Comparison of ENCODE assay signal across 8 mouse cellular contexts in the genomic region with DNA sequence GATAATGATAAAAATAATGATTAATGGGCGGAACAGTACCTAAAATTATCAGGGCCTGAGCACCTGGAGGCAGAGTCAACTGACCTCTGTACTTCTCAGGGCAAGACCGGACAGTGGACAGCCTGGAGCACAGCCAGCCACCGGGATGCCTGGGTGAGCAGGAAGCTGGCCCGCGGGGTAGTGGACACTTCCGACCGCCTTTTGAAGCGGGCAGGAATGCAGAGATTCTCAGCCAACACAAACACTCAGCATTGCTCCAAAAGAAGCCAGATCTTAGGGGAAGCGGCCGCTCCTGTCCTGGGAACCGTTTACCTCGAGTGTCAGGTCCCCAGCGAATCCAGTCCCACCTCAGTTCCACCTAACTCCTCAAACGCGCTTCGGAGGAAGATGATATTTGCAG. TPM values are rescaled to one million over a fixed set of nuclear protein-coding genes. Genes with fewer than 3 reads are reported as not detected.
A peak's percentile ranks its signal among the peaks of the same experiment; 100 is the strongest.
DNase-seq lines count a peak whose midpoint lies in the region; ATAC-seq and TF ChIP-seq lines count a peak whose summit lies in the region.

No protein-coding gene starts in this region.

- no peaks in the 10 kb centered on the region for H3K9me3 ChIP-seq in heart, embryonic 15.5 days (replicated peaks)

- intact Hi-C loops in left cerebral cortex, postnatal 36 days (cut with DNase I): no loop called here

- no peak for TF ChIP-seq CTCF in cortical plate, adult 2 months (IDR thresholded peaks at IDR 0.05; ENCODE audit: extremely low read depth, insufficient read depth, low read length)

- H3K36me3 ChIP-seq in heart, embryonic 15.5 days: no peaks in the 10 kb centered on the region

- TF ChIP-seq POLR2A in cortical plate, adult 2 months (IDR thresholded peaks at IDR 0.05; ENCODE audit: extremely low read depth, insufficient read depth, low read length): no peak

- peak overlapping the region; percentile 93 for H3K4me2 ChIP-seq in heart, embryonic 15.5 days

- H3K27me3 ChIP-seq in heart, embryonic 15.5 days: no peaks in the 10 kb centered on the region

- H3K9ac ChIP-seq in heart, embryonic 15.5 days: peak overlapping the region; percentile 55

- 4% methylated on average over 16 of the region's 16 CpGs for WGBS in heart, embryonic 15.5 days

- DNase-seq in right cerebral cortex, postnatal 4 days: peak; percentile 24
- no peak for DNase-seq in right cerebral cortex, postnatal 36 days (ENCODE audit: low spot score in 2 of 2)
- DNase-seq in kidney, postnatal 14 days: peak; percentile 94
- peak; percentile 73 to 84 for DNase-seq in lung, postnatal 4 days
- DNase-seq in T-cell, adult 2 months (ENCODE audit: low spot score): no peak
- DNase-seq in left cerebral cortex, postnatal 36 days (ENCODE audit: low spot score in 2 of 2): no peak

- ATAC-seq in heart, embryonic 15.5 days (replicated peaks; ENCODE audit: insufficient number of reproducible peaks, insufficient read depth, low FRiP score, low read depth): no peak

- no peaks in the 10 kb centered on the region for H3K4me1 ChIP-seq in cortical plate, adult 2 months (ENCODE audit: control insufficient read depth, insufficient read depth, low read length)
- peaks cover 25% of the 10 kb centered on the region for H3K4me1 ChIP-seq in heart, embryonic 15.5 days (replicated peaks)

- H3K4me3 ChIP-seq in cortical plate, adult 2 months (ENCODE audit: insufficient read depth, low read length): peak overlapping the region; percentile 7; the same call in 1 of the 2 replicates
- H3K4me3 ChIP-seq in heart, embryonic 15.5 days: peak overlapping the region; percentile 52

- H3K27ac ChIP-seq in cortical plate, adult 2 months (ENCODE audit: insufficient read depth, low read length): no peak overlapping the region
- no peak overlapping the region for H3K27ac ChIP-seq in heart, embryonic 15.5 days

RNA-seq across cellular contexts. Expression of a gene that starts 1.0 kb away (rescaled TPM):
- 2.9 and 3.0 TPM in 2 replicates for polyA plus RNA-seq in cortical plate, adult 2 months (2012; rRNA removed)
- polyA plus RNA-seq in heart, embryonic 15.5 days (2015; fragmentation: Nextera tagmentation; extraction: Ambion mirVana): 7.3 and 10.7 TPM in 2 replicates
- 1 to 10 TPM; 1.1 TPM for total RNA-seq in left cerebral cortex, postnatal 36 days (2021)

RNA-seq across cellular contexts. Expression of a gene that starts 48.0 kb away (rescaled TPM):
- polyA plus RNA-seq in cortical plate, adult 2 months (2012; rRNA removed): 512 and 579 TPM in 2 replicates
- polyA plus RNA-seq in heart, embryonic 15.5 days (2015; fragmentation: Nextera tagmentation; extraction: Ambion mirVana): 623 and 771 TPM in 2 replicates
- 100 to 1,000 TPM; 235 to 237 TPM for total RNA-seq in left cerebral cortex, postnatal 36 days (2021)

RNA-seq across cellular contexts. Expression of a gene that starts 48.1 kb away (rescaled TPM):
- polyA plus RNA-seq in cortical plate, adult 2 months (2012; rRNA removed): 5.2 TPM in 2 replicates
- polyA plus RNA-seq in heart, embryonic 15.5 days (2015; fragmentation: Nextera tagmentation; extraction: Ambion mirVana): 8.2 and 13.6 TPM in 2 replicates
- total RNA-seq in left cerebral cortex, postnatal 36 days (2021): 1 to 10 TPM; 6.2 to 8.7 TPM

Comparison
In these comparisons a context has a peak if more than half of its experiments do, and no peak if none do; other contexts are left out.
1. DNase-seq: peak in right cerebral cortex, postnatal 4 days (single experiment), kidney, postnatal 14 days (single experiment) and lung, postnatal 4 days (2 of 2); none in right cerebral cortex, postnatal 36 days (0 of 2), T-cell, adult 2 months (single experiment) and left cerebral cortex, postnatal 36 days (0 of 2).